ENCODE assay signal across 9 mouse cellular contexts in the genomic region with DNA sequence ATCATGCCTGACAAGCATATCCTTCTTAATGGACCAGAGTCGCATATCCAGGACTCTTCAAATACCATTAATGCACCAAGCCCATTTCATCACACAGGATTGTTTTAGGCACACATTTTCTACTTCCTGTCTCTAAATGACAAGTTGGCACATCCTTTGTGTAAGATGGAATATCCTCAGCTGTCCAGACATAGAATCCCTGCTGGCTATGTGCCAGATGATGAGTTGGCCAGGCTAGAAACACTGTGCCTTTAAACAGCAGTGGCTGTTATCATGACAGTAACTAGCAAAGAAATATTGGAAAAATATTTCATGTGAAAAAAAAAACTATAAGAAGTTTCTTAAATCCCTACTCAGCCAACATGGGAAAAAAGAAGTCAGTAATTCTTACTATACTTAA. TPM values are rescaled to one million over a fixed set of nuclear protein-coding genes. Genes with fewer than 3 reads are reported as not detected.
DNase-seq lines count a peak whose midpoint lies in the region; ATAC-seq lines count a peak whose summit lies in the region.
"Had no signal": no experiment of that assay in that cellular context is flagged by ENCODE, and none has a peak within 500 bp of the region (broad histone marks: within the 10 kb centered on the region; RNA-seq: fewer than 3 reads in every experiment).

No protein-coding gene starts in this region.

- no peak for DNase-seq in frontal cortex, postnatal 14 days (ENCODE audit: low spot score in 2 of 2)
- DNase-seq in left cerebral cortex, postnatal 4 days: peak; percentile 4
- DNase-seq in left cerebral cortex, adult 9 months (ENCODE audit: low spot score in 2 of 2): no peak
- DNase-seq in 3T3-L1 (ENCODE audit: low read depth, low spot score): peak; percentile 41
- DNase-seq in Muller cell, postnatal 12 days (ENCODE audit: inconsistent ontology term): peak; percentile 23
- DNase-seq in natural killer cell, adult 2 months (ENCODE audit: low spot score in 2 of 2): no peak
- DNase-seq: heart, adult 18-20 months; thymus, postnatal 4 days had no signal

- ATAC-seq in frontal cortex, adult (ENCODE audit: low TSS enrichment): 0 out of 2 replicates have a peak, but pooled peaks have one; percentile 10

- intact Hi-C loops in left cerebral cortex, postnatal 4 days (cut with DNase I): no loop called here

RNA-seq across cellular contexts. Expression of a gene that starts 35.4 kb away (rescaled TPM):
- total RNA-seq in left cerebral cortex, postnatal 4 days (2021): 10 to 100 TPM; 43.1 to 43.4 TPM

Comparison
In these comparisons a context has a peak if more than half of its experiments do, and no peak if none do; other contexts are left out.
1. DNase-seq: peak in left cerebral cortex, postnatal 4 days (single experiment), 3T3-L1 (single experiment) and Muller cell, postnatal 12 days (single experiment); none in frontal cortex, postnatal 14 days (0 of 2), left cerebral cortex, adult 9 months (0 of 2) and natural killer cell, adult 2 months (0 of 2).